Mouse (Mus musculus): ENCODE results near the gene Tomm40. TPM values are rescaled to one million over a fixed set of nuclear protein-coding genes. Genes with fewer than 3 reads are reported as not detected.

The Tomm40 gene
- total and polyA plus RNA-seq, 2 experiments = 22.3 to 56.2 TPM

GRCm38 (mm10) chr7:19752652-19753051 is 37.4 kb upstream of the Tomm40 start:
- H3K4me1 ChIP-seq (ENCODE audit: control insufficient read depth, insufficient read depth, low read length) = peaks cover 8% of the 10 kb centered on the region
- peak; percentile 49 for DNase-seq (ENCODE audit: extremely low read depth, low read depth, low spot score)

GRCm38 (mm10) chr7:19751070-19751383 is 35.8 kb upstream of the Tomm40 start:
- H3K4me3 ChIP-seq (ENCODE audit: insufficient read depth, low read depth, low read length) = no peak overlapping the region
- H3K9ac ChIP-seq (ENCODE audit: low read depth, low read length) = no peak overlapping the region
- WGBS = 43% methylated on average over 4 of the region's 4 CpGs
- H3K27me3 ChIP-seq (ENCODE audit: control insufficient read depth, insufficient read depth, low read length) = no peaks in the 10 kb centered on the region
- H3K36me3 ChIP-seq (ENCODE audit: control insufficient read depth, insufficient read depth, low read length) = no peaks in the 10 kb centered on the region
- TF ChIP-seq POLR2A (IDR thresholded peaks at IDR 0.05; ENCODE audit: extremely low read depth, insufficient read depth, low read length) (no peak), CTCF (IDR thresholded peaks at IDR 0.05; ENCODE audit: low read depth, low read length) (no peak)
- peaks cover 16% of the 10 kb centered on the region for H3K4me1 ChIP-seq (ENCODE audit: control insufficient read depth, insufficient read depth, low read length)
- peak overlapping the region; percentile 84 for H3K27ac ChIP-seq (replicated peaks; ENCODE audit: insufficient read depth, low read depth, low read length)
- DNase-seq (ENCODE audit: extremely low read depth, low read depth, low spot score) = peak; percentile 8
- peaks cover 14% of the 10 kb centered on the region; the same call in 1 of the 2 replicates for H3K79me2 ChIP-seq (ENCODE audit: control insufficient read depth, insufficient read depth, low read length)

More at GRCm38 (mm10) chr7:19752652-19753051, 37.4 kb upstream of the Tomm40 start:
- peaks cover 6% of the 10 kb centered on the region; the same call in 1 of the 2 replicates for H3K79me2 ChIP-seq (ENCODE audit: control insufficient read depth, insufficient read depth, low read length)
- H3K27ac ChIP-seq (replicated peaks; ENCODE audit: insufficient read depth, low read depth, low read length) = no peak overlapping the region
- no peak overlapping the region for H3K4me3 ChIP-seq (ENCODE audit: insufficient read depth, low read depth, low read length)
- no peaks in the 10 kb centered on the region for H3K36me3 ChIP-seq (ENCODE audit: control insufficient read depth, insufficient read depth, low read length)
- TF ChIP-seq CTCF (IDR thresholded peaks at IDR 0.05; ENCODE audit: low read depth, low read length) (peak; percentile 70), POLR2A (IDR thresholded peaks at IDR 0.05; ENCODE audit: extremely low read depth, insufficient read depth, low read length) (no peak)
- WGBS = 82% methylated on average over 8 of the region's 8 CpGs
- no peak overlapping the region for H3K9ac ChIP-seq (ENCODE audit: low read depth, low read length)
- H3K27me3 ChIP-seq (ENCODE audit: control insufficient read depth, insufficient read depth, low read length) = no peaks in the 10 kb centered on the region

- no peaks in the 10 kb centered on the region for H3K27me3 ChIP-seq (ENCODE audit: control insufficient read depth, insufficient read depth, low read length)
- peak within 1 kb of the TSS; percentile 84 for H3K4me3 ChIP-seq (ENCODE audit: insufficient read depth, low read depth, low read length)
- TF ChIP-seq POLR2A (IDR thresholded peaks at IDR 0.05; ENCODE audit: extremely low read depth, insufficient read depth, low read length) (no peak), CTCF (IDR thresholded peaks at IDR 0.05; ENCODE audit: low read depth, low read length) (peak; percentile 85)
- WGBS = 7% methylated on average over 19 of the region's 19 CpGs
- H3K27ac ChIP-seq (replicated peaks; ENCODE audit: insufficient read depth, low read depth, low read length) = peak within 1 kb of the TSS; percentile 96
- H3K9ac ChIP-seq (ENCODE audit: low read depth, low read length) = peak within 1 kb of the TSS; percentile 89
- no peaks in the 10 kb centered on the region for H3K36me3 ChIP-seq (ENCODE audit: control insufficient read depth, insufficient read depth, low read length)
- DNase-seq (ENCODE audit: extremely low read depth, low read depth, low spot score) = peak; percentile 81
- peaks cover 16% of the 10 kb centered on the region for H3K4me1 ChIP-seq (ENCODE audit: control insufficient read depth, insufficient read depth, low read length)
- H3K79me2 ChIP-seq (ENCODE audit: control insufficient read depth, insufficient read depth, low read length) = peaks cover 14% of the 10 kb centered on the region; the same call in 1 of the 2 replicates
Measured at GRCm38 (mm10) chr7:19750217-19751069, 35.2 kb upstream of the Tomm40 start, which contains the start of gene Nectin2. TSS of gene Nectin2 (minus strand) at chr7:19750483.

- Histone ChIP-seq H3K27ac (replicated peaks; ENCODE audit: insufficient read depth, low read depth, low read length) (peak overlapping the region; percentile 96), H3K79me2 (ENCODE audit: control insufficient read depth, insufficient read depth, low read length) (peaks cover 14% of the 10 kb centered on the region; the same call in 1 of the 2 replicates), H3K4me1 (ENCODE audit: control insufficient read depth, insufficient read depth, low read length) (peaks cover 16% of the 10 kb centered on the region), H3K27me3 (ENCODE audit: control insufficient read depth, insufficient read depth, low read length) (no peaks in the 10 kb centered on the region), H3K4me3 (ENCODE audit: insufficient read depth, low read depth, low read length) (peak overlapping the region; percentile 84), H3K9ac (ENCODE audit: low read depth, low read length) (peak overlapping the region; percentile 89), H3K36me3 (ENCODE audit: control insufficient read depth, insufficient read depth, low read length) (no peaks in the 10 kb centered on the region)
- under 1% methylated on average over 45 of the region's 46 CpGs for WGBS
- TF ChIP-seq POLR2A (IDR thresholded peaks at IDR 0.05; ENCODE audit: extremely low read depth, insufficient read depth, low read length) (peak; percentile 65), CTCF (IDR thresholded peaks at IDR 0.05; ENCODE audit: low read depth, low read length) (peak; percentile 89)
- DNase-seq (ENCODE audit: extremely low read depth, low read depth, low spot score) = peak; percentile 95
Measured at GRCm38 (mm10) chr7:19749389-19750216, 34.4 kb upstream of the Tomm40 start.

- TF ChIP-seq POLR2A (IDR thresholded peaks at IDR 0.05; ENCODE audit: extremely low read depth, insufficient read depth, low read length) (no peak), CTCF (IDR thresholded peaks at IDR 0.05; ENCODE audit: low read depth, low read length) (no peak)
- Histone ChIP-seq H3K9ac (ENCODE audit: low read depth, low read length) (peak overlapping the region; percentile 89), H3K79me2 (ENCODE audit: control insufficient read depth, insufficient read depth, low read length) (peaks cover 14% of the 10 kb centered on the region; the same call in 1 of the 2 replicates), H3K4me1 (ENCODE audit: control insufficient read depth, insufficient read depth, low read length) (peaks cover 16% of the 10 kb centered on the region), H3K27ac (replicated peaks; ENCODE audit: insufficient read depth, low read depth, low read length) (peak overlapping the region; percentile 96), H3K36me3 (ENCODE audit: control insufficient read depth, insufficient read depth, low read length) (no peaks in the 10 kb centered on the region), H3K27me3 (ENCODE audit: control insufficient read depth, insufficient read depth, low read length) (no peaks in the 10 kb centered on the region), H3K4me3 (ENCODE audit: insufficient read depth, low read depth, low read length) (peak overlapping the region; percentile 84)
- DNase-seq (ENCODE audit: extremely low read depth, low read depth, low spot score) = peak; percentile 69
- WGBS = 1% methylated on average over 32 of the region's 32 CpGs
Measured at GRCm38 (mm10) chr7:19748219-19749195, 33.3 kb upstream of the Tomm40 start.

Measured in liver, adult 2 months (tissue).